Mouse (Mus musculus) C2C12 (cell line): ENCODE measurements around the gene Hyal3.

ENCODE experiments used
- CEBPB ChIP-seq: IDR thresholded peaks from one replicate; pipeline ENCODE4 v1.6.1; 2011; ENCODE audit warnings: low read depth, mild to moderate bottlenecking, control low read depth, moderate library complexity
- CTCF ChIP-seq: IDR thresholded peaks from one replicate; pipeline ENCODE4 v1.5.1; 2011; ENCODE audit not compliant: control insufficient read depth, insufficient read depth, insufficient read length
- MAX ChIP-seq: IDR thresholded peaks from one replicate; pipeline ENCODE4 v1.6.1; 2011; ENCODE audit warnings: mild to moderate bottlenecking, control low read depth
- MYOD1 ChIP-seq: IDR thresholded peaks from one replicate; pipeline ENCODE4 v1.6.1; 2011; ENCODE audit warnings: low read depth; ENCODE audit not compliant: control insufficient read depth, insufficient read length
- USF1 ChIP-seq: IDR thresholded peaks from one replicate; pipeline ENCODE4 v1.6.1; 2011; ENCODE audit warnings: low read depth, mild to moderate bottlenecking, control low read depth, moderate library complexity

GRCm38 (mm10) chr9:107566855-107567254 is 13.8 kb upstream of the Hyal3 start:
- no peak for TF ChIP-seq CTCF
- no peak for TF ChIP-seq USF1
- TF ChIP-seq MYOD1, result no peak
- no peak for TF ChIP-seq CEBPB
- TF ChIP-seq MAX, result no peak
